ENCODE assay signal across 8 mouse cellular contexts in genomic region chrX:95012033-95012432, GRCm38 (mm10). TPM values are rescaled to one million over a fixed set of nuclear protein-coding genes. Genes with fewer than 3 reads are reported as not detected.
DNase-seq lines count a peak whose midpoint lies in the region; ATAC-seq lines count a peak whose summit lies in the region.
"Had no signal": no experiment of that assay in that cellular context is flagged by ENCODE, and none has a peak within 500 bp of the region (broad histone marks: within the 10 kb centered on the region; RNA-seq: fewer than 3 reads in every experiment).

No protein-coding gene starts in this region.

- H3K4me3 ChIP-seq in kidney, embryonic 15.5 days (replicated peaks): no peak overlapping the region

- H3K36me3 ChIP-seq in kidney, embryonic 15.5 days: no peaks in the 10 kb centered on the region

- peak; percentile 57 for DNase-seq in kidney, adult 9 months
- peak; percentile 9 for DNase-seq in thymus, postnatal 14 days
- DNase-seq in thymus, postnatal 4 days: no peak
- peak; percentile 50 for DNase-seq in embryo, embryonic 10 days (ENCODE audit: low spot score)
- DNase-seq in spleen, adult 12 weeks (ENCODE audit: low spot score): no peak
- no peak for DNase-seq in right cerebral cortex, postnatal 10 days (ENCODE audit: low spot score in 2 of 2)
- DNase-seq: heart, adult 11 months had no signal

- no peak for ATAC-seq in kidney, embryonic 15.5 days (replicated peaks; ENCODE audit: low FRiP score)

- no peaks in the 10 kb centered on the region for H3K9me3 ChIP-seq in kidney, embryonic 15.5 days (replicated peaks)

- H3K9ac ChIP-seq in kidney, embryonic 15.5 days: no peak overlapping the region

- peaks cover 20% of the 10 kb centered on the region for H3K27me3 ChIP-seq in kidney, embryonic 15.5 days

- WGBS in kidney, embryonic 15.5 days: 24% methylated on average over 4 of the region's 4 CpGs

- H3K4me1 ChIP-seq in kidney, embryonic 15.5 days: no peaks in the 10 kb centered on the region

- H3K4me2 ChIP-seq in kidney, embryonic 15.5 days: no peak overlapping the region

- no peak overlapping the region for H3K27ac ChIP-seq in kidney, embryonic 15.5 days

RNA-seq across cellular contexts. Expression of gene Spin4, which starts 14.4 kb away (rescaled TPM):
- polyA plus RNA-seq in kidney, embryonic 15.5 days (2015; fragmentation: Nextera tagmentation; extraction: Ambion mirVana): 8.6 and 9.1 TPM in 2 replicates

Comparison
In these comparisons a context has a peak if more than half of its experiments do, and no peak if none do; other contexts are left out.
1. DNase-seq: peak in kidney, adult 9 months (single experiment), thymus, postnatal 14 days (single experiment) and embryo, embryonic 10 days (single experiment); none in thymus, postnatal 4 days (single experiment), spleen, adult 12 weeks (single experiment) and right cerebral cortex, postnatal 10 days (0 of 2).